Mouse (Mus musculus) lung, postnatal 10 days (tissue): ENCODE results near the gene Glb1l.
"Not testable (repeated sequence)": the region's sequence is repeated elsewhere in the genome, so short reads cannot be mapped to it uniquely, and the experiment has no call there.

ENCODE experiments used
- DNase-seq: peaks from one replicate; pipeline ENCODE4 v3.0.0; 2021

Gene Glb1l

GRCm38 (mm10) chr1:75210136-75211087 is at the start of gene Glb1l, which contains the start of gene Stk16:
Glb1l (minus strand) TSS chr1:75210813.
Stk16 (plus strand) TSS chr1:75210838.
- peak; percentile 98 for DNase-seq

- no peak for DNase-seq
Measured at GRCm38 (mm10) chr1:75255516-75256046, 45.0 kb upstream of the Glb1l start.

GRCm38 (mm10) chr1:75254625-75255013 is 44.0 kb upstream of the Glb1l start:
- no peak for DNase-seq

- DNase-seq, result peak; percentile 88
Measured at GRCm38 (mm10) chr1:75253849-75254624, 43.4 kb upstream of the Glb1l start.

- DNase-seq, result no peak
Measured at GRCm38 (mm10) chr1:75253029-75253428, 42.4 kb upstream of the Glb1l start.

GRCm38 (mm10) chr1:75252308-75252707 is 41.7 kb upstream of the Glb1l start:
- DNase-seq, result no peak

GRCm38 (mm10) chr1:75251112-75251970 is 40.7 kb upstream of the Glb1l start:
- peak; percentile 85 for DNase-seq

- DNase-seq, result no peak
Measured at GRCm38 (mm10) chr1:75250498-75250897, 39.9 kb upstream of the Glb1l start.

- DNase-seq, result peak; percentile 69
Measured at GRCm38 (mm10) chr1:75248041-75248772, 37.6 kb upstream of the Glb1l start.

GRCm38 (mm10) chr1:75247071-75247930 is 36.7 kb upstream of the Glb1l start:
- DNase-seq, result no peak

- DNase-seq, result peak; percentile 65
Measured at GRCm38 (mm10) chr1:75244836-75245235, 34.2 kb upstream of the Glb1l start.

GRCm38 (mm10) chr1:75244175-75244826 is 33.7 kb upstream of the Glb1l start:
- DNase-seq, result no peak

GRCm38 (mm10) chr1:75243411-75243810 is 32.8 kb upstream of the Glb1l start:
- no peak for DNase-seq

- no peak for DNase-seq
Measured at GRCm38 (mm10) chr1:75239591-75239990, 29.0 kb upstream of the Glb1l start.

- peak; percentile 90 for DNase-seq
Measured at GRCm38 (mm10) chr1:75236117-75237050, 25.8 kb upstream of the Glb1l start, which contains the start of gene Dnajb2. Dnajb2 (plus strand) TSS chr1:75236406.

- peak; percentile 79 for DNase-seq
Measured at GRCm38 (mm10) chr1:75234606-75235005, 24.0 kb upstream of the Glb1l start.

- DNase-seq, result not testable (repeated sequence)
Measured at GRCm38 (mm10) chr1:75232489-75232888, 21.9 kb upstream of the Glb1l start.

GRCm38 (mm10) chr1:75231664-75232152 is 21.1 kb upstream of the Glb1l start, which contains the start of gene A630095N17Rik:
A630095N17Rik (minus strand) TSS chr1:75232102.
- DNase-seq, result no peak
